Mouse (Mus musculus): Measurements from ENCODE around the gene Irf2bp1. TPM values are rescaled to one million over a fixed set of nuclear protein-coding genes. Genes with fewer than 3 reads are reported as not detected.

Irf2bp1 gene
- total RNA-seq (2015) = 11.4 and 14.5 TPM in 2 replicates
- total RNA-seq (2017) = 6.9 and 8.2 TPM in 2 replicates

DNA sequence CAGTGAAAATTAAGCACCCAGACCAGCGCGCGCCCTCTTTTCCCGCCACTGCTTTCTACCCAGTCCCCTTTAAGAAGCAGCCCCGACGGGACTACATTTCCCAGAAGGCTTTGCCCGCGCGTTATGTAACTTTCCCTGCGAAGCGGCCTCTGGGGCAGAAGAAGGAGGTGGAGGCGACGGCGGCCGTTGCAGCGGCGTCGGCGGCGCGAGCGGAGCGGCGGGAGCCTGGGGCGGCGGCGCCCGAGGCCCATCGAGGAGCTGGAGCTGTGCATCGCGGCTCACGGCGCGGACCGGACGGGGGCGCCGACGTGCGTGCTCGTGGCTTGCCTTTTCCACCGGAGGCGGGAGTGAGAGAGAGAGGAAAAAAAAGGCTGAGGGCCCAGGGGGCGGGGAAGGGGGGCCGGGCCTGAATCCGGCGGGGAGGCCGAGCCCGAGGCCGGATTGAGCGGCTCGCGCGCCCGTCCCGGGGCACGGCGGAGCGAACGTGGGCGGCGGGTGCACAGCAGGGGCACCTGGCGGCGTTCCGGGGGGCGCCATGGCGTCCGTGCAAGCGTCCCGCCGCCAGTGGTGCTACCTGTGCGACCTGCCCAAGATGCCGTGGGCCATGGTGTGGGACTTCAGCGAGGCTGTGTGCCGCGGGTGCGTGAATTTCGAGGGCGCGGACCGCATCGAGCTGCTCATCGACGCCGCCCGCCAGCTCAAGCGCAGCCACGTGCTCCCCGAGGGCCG, at the start of gene Irf2bp1:
Irf2bp1 (plus strand) TSS at position 143 of the 729 bp plus-strand sequence.
- peak; percentile 58 for ATAC-seq (ENCODE audit: poor library complexity, severe bottlenecking)

DNA sequence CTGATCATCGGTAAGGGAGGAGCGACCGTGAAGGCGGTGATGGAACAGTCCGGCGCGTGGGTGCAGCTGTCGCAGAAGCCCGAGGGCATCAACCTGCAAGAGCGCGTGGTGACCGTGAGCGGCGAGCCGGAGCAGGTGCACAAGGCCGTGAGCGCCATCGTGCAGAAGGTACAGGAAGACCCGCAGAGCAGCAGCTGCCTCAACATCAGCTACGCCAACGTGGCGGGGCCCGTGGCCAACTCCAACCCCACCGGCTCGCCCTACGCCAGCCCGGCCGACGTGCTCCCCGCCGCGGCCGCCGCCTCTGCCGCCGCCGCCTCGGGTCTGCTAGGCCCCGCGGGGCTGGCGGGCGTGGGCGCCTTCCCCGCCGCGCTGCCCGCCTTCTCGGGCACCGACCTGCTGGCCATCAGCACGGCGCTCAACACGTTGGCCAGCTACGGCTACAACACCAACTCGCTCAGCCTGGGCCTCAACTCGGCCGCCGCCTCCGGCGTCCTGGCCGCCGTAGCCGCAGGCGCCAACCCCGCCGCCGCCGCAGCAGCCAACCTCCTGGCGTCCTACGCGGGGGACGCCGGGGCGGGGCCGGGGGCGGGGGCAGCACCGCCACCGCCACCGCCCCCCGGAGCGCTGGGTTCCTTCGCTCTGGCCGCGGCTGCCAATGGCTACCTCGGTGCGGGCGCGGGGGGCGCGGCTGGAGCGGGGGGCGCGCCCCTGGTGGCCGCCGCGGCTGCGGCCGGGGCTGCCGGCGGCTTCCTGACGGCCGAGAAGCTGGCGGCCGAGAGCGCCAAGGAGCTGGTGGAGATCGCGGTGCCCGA, 46.1 kb upstream of the Irf2bp1 start:
- ATAC-seq (ENCODE audit: poor library complexity, severe bottlenecking) = no peak

DNA sequence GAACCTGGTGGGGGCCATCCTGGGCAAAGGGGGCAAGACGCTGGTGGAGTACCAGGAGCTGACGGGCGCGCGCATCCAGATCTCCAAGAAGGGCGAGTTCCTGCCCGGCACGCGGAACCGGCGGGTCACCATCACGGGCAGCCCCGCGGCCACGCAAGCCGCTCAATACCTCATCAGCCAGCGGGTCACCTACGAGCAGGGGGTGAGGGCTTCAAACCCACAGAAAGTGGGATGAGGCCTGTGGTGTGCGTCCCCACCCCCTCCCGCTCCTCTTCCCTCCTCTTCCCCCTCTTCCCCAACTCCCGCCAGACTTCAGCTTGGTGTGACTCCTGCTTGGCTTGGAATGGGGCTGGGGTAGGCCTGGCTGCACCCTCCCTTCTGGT, 45.5 kb upstream of the Irf2bp1 start:
- ATAC-seq (ENCODE audit: poor library complexity, severe bottlenecking) = no peak

DNA sequence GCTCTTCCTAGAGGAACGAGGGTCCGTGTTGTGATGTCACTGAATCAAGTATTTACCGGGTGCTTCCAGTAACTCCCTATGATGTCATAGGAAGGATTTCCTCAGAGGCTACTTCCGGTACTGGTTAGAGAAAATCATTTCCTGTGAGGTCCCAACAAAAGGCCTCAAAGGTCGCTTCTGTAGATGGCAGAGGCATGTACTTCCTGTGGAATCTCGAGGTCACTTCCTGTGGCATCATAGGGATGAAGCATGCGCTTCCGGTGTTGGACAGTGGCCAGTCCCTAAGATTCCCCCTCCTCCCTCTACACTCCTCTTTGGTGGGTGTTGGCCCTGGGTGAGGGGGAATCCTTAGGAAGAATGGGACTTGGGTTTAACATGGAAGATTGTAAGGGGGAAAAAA, 44.4 kb upstream of the Irf2bp1 start:
- ATAC-seq (ENCODE audit: poor library complexity, severe bottlenecking) = no peak

DNA sequence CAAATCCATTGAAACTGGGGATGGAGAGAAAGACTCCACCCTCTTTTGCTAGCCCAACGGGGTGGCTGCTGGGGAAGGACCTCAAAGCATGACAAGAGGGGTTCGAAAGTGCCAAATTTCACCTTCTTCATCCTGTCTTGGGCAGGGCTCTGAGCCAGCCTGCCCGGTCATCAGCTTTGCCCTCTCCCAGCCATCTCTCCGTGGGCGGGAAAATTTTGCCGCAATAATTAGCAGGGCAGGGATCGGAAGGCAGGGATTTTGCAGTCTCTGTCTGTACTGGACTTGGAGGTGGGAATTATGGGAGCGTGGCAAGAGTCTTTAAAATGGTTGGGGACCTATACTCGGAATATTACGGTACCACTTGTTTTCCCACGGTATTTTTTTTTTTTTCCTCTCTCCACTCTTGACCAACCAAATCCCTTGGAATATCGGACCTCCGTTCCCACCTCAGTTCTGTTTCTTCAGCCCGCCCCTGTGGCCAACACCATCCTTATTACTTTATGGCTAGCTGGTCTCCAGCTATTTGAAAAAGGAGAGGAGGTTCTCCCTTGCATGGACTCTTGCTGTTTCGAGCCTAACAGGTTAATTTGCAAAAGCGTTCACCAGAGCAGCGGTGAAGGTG, 41.6 kb upstream of the Irf2bp1 start:
- ATAC-seq (ENCODE audit: poor library complexity, severe bottlenecking) = no peak

DNA sequence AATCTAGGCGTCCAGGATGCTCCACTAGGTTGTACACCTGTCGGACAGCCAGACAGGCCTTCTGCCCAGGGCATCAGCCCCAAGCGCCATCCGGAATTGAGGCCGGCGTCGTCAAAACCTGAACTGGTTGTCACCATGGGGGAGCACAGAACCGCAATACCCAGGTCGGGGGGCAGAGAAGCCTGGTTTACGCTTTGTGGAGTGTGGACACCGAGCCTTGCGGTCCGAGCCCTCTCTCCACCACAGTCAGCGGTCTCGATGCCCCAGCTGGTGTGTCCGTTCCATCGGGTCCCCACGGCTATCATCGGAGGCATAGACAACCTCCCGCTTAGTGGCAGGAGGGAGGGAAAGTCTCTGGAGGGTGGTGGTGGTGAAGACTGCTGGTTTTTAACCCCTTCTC, 41.0 kb upstream of the Irf2bp1 start:
- no peak for ATAC-seq (ENCODE audit: poor library complexity, severe bottlenecking)

DNA sequence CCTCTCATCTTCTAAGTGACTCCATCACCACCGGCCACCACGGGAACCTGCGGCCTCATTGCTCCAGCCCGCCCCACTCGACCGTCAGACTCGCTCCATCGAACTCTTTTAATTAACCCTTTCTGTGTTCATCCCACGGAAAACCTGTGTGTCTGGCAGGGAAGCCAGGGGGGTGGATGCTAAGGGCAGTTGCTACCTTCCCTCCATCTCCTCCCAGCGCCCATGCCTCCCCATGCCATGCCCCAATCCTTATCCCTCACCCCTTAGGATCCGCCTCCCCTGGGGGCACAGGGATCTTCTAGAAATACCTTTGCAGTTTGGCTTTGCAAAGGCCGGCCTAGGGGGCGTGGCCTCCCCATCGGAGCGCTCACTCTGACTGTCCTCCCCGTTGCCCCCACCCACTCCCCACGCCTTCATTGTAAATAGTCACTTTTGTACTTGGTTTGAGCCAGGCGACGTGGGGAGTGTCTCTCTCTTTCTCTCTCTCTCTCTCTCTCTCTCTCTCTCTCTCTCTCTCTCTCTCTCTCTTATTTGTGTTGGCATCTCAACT, 40.5 kb upstream of the Irf2bp1 start:
- ATAC-seq (ENCODE audit: poor library complexity, severe bottlenecking) = no peak

DNA sequence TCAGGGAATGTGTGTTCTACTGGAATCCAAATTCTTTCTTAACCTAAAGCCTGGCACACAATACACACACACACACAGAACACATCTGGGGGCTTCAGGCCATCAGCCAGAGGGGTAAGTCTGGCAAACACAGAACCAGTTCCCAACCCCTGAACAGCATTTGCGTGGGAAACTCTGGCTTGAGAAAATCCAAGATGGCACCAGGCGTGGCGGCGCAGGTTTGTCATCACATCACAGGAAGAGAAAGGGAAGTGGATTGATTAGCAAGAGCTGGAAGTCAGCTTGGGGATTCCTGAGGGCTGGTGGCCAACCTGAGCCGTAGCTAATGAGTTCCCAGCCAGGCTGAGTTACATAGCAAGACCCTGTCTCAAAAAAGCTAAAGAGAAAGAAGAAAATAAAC, 38.5 kb upstream of the Irf2bp1 start:
- ATAC-seq (ENCODE audit: poor library complexity, severe bottlenecking) = no peak

DNA sequence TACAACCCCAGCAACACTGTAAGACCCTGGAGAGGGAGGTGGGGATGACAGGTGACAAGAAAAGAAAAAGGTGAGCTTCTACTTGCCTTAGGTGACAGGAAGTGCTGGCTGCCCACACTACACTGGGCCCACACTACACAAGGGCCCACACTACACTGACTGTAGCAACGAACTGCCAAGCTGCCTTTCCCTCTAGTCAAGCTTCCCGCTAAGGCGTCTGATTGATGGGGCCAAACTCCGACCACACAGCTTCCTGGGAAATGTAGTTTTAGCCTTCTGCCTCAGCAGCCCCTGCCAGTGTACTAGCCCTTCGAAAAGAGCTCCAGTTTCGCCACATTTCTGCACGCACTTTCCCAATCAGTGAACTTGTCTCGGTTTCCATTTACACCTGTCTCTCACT, 36.2 kb upstream of the Irf2bp1 start:
- no peak for ATAC-seq (ENCODE audit: poor library complexity, severe bottlenecking)

DNA sequence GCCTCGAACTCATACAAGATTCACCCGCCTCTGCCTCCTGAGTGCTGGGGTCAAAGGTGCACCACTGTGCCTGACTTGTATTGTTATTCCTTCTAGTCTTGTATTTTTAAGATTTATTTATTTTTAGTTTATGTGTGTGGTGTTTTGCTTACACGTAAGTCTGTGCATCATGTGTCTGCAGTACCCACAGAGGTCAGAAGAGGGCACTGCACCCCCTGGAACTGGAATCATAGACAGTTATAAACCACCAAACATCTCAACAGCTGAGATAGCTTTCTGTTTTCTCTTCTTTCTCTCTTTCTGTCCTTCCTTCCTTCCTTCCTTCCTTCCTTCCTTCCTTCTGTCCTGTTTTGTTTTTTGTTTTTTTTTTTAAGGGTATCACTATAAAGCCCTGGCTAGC, 32.9 kb upstream of the Irf2bp1 start:
- ATAC-seq (ENCODE audit: poor library complexity, severe bottlenecking) = no peak

DNA sequence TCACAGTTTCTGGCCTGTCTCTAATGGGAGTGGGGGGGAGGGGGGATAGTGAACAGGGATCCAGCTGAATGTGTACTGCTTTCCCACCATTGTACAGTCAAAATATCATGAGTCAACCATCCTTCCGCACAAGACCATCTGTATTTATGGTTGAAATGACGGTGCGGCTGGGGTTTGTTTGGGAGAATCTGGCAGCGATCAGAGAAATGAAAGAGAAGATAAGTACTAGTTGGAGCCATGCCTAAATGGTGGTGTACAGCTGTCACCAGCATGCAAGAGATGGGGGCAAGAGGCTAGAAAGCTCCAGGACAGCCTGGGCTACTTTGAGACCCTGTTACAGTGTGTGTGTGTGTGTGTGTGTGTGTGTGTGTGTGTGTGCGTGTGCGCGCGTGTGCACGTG, 25.5 kb upstream of the Irf2bp1 start:
- no peak for ATAC-seq (ENCODE audit: poor library complexity, severe bottlenecking)

DNA sequence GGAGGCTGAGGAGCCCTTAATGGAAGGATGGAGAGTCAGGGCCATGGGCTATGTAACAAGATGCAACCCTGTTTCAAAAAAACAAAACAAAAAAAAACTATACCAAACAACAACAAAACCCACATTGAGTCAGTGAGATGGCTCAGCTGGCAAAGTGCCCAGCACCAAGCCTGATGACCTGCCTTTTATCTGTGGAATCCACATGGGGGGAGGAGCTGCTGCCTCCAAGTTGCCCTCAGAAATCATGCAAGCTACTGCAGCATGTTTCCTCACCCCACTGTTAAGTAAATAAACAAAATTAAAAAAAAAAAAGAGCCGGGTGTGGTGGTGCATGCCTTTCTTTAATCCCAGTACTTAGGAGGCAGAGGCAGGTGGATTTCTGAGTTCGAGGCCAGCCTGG, 17.3 kb upstream of the Irf2bp1 start:
- ATAC-seq (ENCODE audit: poor library complexity, severe bottlenecking) = no peak

DNA sequence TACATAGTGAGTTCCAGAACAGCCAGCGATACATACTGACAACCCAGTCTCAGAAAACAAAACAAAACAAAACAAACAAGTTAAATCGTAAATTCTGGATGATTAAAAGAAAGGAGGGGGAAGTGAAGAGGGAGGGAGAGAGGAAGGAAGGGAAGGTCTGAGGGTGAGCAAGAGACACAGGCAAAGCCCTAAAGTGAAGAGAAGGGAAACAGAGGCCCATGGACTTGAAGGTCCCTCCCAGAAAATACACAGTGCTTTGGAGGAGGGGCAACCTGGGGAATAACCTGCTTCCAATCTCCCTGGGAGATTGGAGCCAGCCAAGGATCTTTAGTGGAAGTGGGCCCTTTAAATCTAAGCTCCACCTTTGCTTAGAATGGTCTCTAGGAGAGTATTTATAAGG, 16.7 kb upstream of the Irf2bp1 start, which contains the start of gene Nanos2:
Nanos2 (plus strand) TSS at position 301 of the 400 bp plus-strand sequence.
- no peak for ATAC-seq (ENCODE audit: poor library complexity, severe bottlenecking)

DNA sequence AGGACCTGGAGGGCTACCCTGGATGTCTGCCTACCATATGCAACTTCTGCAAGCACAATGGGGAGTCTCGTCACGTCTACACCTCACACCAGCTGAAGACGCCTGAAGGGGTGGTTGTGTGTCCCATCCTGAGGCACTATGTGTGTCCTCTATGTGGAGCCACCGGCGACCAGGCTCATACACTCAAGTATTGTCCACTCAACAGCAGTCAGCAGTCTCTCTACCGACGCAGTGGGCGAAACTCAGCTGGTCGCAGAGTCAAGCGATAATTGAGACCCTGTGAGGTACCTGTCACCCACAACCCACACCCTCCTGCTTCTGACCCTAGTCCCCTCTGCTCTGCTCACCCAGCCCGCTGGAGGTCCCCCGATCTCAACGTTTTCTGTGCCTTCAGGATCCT, 16.1 kb upstream of the Irf2bp1 start:
- no peak for ATAC-seq (ENCODE audit: poor library complexity, severe bottlenecking)

DNA sequence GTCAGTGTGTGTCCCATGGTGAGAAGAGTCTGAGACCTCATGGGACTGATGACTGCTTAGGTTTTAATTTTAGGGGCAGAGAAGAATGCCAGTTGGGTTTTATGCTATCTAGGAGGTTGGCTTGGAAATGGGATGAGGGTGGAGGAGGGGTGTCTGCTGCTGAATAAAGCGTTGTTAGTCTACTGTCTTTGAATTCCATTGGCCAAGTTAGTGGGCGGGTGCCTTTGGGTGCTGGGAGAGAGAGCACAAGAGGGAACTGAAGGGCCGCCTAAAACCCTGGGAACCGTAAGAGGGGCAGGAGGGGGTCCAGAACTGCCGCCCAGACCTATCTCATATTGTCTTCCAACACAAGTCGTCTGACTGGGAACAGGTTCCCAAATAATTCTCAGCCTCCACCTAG, 15.1 kb upstream of the Irf2bp1 start:
- ATAC-seq (ENCODE audit: poor library complexity, severe bottlenecking) = no peak

DNA sequence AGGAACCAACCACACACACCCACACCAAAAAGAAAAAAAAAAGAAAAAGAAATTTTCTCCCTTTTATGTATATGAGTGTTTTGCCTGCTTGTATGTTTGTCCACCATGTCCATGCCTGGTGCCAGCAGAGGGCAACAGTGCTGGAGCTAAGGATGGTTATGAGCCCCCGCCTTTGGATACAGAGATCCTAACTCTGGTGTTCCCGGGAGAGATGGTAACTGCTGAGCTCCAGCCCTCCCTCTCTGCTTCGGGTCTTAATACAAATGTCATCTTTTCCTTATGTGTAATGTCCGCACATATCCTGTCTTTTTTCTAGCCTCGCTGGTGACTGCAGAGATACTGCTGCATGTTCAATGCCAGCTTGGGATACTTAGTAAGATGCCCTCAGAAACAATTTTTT, 13.8 kb upstream of the Irf2bp1 start:
- ATAC-seq (ENCODE audit: poor library complexity, severe bottlenecking) = no peak

DNA sequence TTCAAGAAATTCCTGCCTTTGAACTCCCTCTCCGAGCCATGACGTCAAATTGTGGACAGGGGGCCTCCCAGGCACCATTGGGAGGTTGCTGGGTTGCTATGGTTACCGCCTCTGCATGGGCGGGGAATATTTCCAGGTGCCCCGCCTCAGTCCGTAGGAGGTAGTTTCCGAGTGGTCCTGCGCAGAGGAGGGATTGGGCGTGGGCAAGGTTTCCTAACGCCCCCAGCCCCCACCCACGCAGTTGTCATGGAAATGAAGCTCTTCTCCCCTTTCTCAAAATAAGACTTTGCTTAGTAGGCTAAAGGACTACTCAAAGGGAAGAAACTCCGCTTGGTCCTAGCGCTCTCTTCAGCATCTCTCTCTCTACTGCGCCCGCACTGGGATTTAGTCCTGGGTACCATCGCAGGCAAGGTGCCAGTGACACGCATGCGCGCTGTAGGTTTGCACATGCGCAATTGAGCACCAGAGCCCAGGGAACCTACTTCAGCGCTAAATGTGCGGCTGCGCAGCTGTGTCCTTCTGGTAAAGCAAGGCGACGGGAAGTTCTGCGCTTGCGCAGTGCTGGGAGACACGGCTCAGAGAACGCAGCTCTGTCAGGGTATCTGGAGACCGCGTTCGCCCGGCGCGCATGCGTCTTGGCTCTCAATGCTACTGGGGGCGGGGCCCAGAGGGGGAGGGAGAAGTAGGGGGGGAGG, 13.1 kb upstream of the Irf2bp1 start, which contains the start of gene Mypop:
Mypop (plus strand) TSS at position 645 of the 695 bp plus-strand sequence.
- ATAC-seq (ENCODE audit: poor library complexity, severe bottlenecking) = peak; percentile 94

DNA sequence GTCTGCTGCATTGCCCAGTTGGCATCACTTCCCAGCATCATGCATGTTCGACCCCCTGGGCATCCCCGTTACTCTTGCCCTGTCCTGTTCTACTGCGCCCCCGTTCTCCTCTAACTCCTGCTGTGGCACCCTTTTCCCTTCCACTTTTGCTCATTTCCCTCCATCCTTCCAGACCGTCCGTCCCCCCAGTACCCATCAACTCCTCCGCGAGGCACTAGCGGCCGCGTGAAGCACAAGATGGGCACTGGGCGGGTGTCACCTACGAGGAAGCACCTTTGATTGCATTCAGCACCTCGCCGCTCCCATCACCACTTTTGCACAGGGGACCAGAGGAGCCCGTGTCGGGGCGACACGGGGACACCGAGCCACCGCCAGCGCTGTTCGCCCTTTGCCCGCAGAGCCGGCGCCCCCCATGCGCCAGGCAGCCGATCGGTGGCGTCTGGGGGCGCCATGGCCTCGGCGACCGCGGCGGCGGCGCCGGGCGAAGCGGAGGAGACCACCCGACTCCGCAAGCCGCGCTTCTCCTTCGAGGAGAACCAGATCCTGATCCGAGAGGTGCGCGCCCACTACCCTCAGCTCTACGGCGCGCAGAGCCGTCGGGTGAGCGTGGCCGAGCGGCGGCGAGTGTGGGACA, 12.1 kb upstream of the Irf2bp1 start:
- ATAC-seq (ENCODE audit: poor library complexity, severe bottlenecking) = no peak

DNA sequence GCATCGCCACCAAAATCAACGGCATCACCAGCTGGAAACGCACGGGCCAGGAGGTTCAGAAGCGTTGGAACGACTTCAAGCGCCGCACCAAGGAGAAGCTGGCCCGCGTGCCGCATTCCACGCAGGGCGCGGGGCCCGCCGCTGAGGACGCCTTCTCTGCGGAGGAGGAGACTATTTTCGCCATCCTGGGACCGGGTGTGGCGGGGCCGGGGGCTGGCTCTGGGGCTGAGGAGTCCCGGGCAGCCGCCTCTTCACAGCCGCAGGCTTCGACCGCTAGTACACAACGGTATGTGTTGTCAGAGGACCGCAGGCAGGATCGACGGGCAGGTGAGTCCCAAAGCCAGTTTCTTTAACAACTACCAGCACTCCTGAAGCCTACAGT, 11.6 kb upstream of the Irf2bp1 start:
- no peak for ATAC-seq (ENCODE audit: poor library complexity, severe bottlenecking)

DNA sequence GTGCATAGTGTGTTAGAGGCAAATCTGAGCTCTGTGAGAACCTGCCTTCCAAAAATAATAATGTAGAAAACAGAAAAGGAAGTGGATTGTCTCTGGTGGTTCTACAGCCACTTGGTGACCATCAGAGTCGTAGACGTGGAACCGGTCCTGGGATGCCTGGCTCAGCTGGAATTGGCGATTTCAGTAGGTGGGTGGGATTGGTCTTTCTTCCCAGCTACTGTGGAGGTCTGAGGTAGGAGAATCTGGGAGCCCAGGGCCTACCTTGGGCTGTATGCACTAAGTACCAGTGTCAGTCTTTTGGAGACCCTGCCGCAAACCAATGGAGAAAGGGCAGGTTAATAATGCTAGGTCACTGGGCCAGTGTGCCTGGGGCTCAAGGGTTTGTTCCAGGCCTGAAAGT, 10.8 kb upstream of the Irf2bp1 start:
- no peak for ATAC-seq (ENCODE audit: poor library complexity, severe bottlenecking)
